Mouse (Mus musculus): Measurements from ENCODE around the gene Slc30a2.

DNA sequence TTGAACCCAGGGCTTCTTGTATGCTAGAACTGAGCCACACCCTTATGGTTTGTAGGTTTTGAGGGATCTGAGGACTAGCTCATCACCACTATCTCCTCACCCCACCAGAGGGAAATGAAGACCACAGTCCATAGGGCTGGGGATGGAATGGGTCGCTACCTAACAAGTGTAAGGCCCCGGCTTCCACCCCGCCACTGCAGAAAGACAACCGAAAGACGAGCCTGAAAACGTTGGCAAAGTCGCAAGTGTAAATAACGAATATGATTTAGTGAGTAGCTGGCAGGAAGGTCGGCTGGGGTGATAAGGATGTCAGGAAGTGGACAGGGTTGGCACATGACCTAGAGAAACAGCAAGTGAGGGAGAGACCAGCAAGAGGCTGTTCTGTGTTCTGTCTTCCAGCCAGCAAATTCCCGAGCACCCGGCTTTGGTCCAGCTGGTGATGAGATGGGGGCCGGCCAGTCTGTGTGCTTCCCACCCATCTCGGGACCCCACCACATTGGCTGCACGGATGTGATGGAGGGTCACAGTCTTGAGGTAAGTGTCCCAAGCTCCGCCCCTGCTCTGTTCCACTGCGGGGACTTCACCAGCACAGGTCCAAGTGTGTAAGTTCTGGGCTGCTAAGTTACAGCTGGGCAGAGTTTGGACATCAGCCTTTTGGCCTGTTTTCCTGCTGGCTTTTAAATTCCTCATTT, 59.7 kb downstream of the Slc30a2 start:
- no peak for TF ChIP-seq POLR2A (IDR thresholded peaks at IDR 0.05; ENCODE audit: low read depth, low read length)
- TF ChIP-seq CTCF (conservative IDR thresholded peaks at IDR 0.05; ENCODE audit: insufficient read depth, insufficient read length, low read depth, low read length), result no peak
